Mouse (Mus musculus) bone marrow, adult 2 months (tissue): ENCODE data around the gene Rpl37a. TPM values are rescaled to one million over a fixed set of nuclear protein-coding genes. Genes with fewer than 3 reads are reported as not detected.

ENCODE experiments used
- H3K27ac ChIP-seq: fragments of 200-500 bp; 2 replicates; pipeline ENCODE4 v1.5.1; 2012; ENCODE audit warnings: low read depth, mild to moderate bottlenecking, control low read depth, inconsistent platforms, low read length; ENCODE audit not compliant: control insufficient read depth, poor library complexity, insufficient read depth
- H3K4me1 ChIP-seq: fragments of 200-500 bp; 2 replicates; pipeline ENCODE4 v1.6.1; 2011; ENCODE audit warnings: low read length; ENCODE audit not compliant: control insufficient read depth, insufficient read depth
- H3K4me3 ChIP-seq: fragments of 200-500 bp; replicated peaks from 2 replicates; pipeline ENCODE3; 2011; ENCODE audit warnings: mild to moderate bottlenecking, low read depth, low read length, control low read depth; ENCODE audit not compliant: control insufficient read depth
- CTCF ChIP-seq: fragments of 200-500 bp; IDR thresholded peaks from 2 replicates; pipeline ENCODE4 v1.5.1; 2011; ENCODE audit warnings: low read length, control low read depth; ENCODE audit not compliant: control insufficient read depth, insufficient read depth
- POLR2A ChIP-seq: fragments of 200-500 bp; IDR thresholded peaks from 2 replicates; pipeline ENCODE4 v1.6.1; 2011; ENCODE audit warnings: low read depth, mild to moderate bottlenecking, control low read depth, low read length, borderline replicate concordance; ENCODE audit not compliant: control insufficient read depth
- WGBS: fragments of 180-500 bp; shearing (Covaris S2); methylation state at CpG from one replicate; pipeline ENCODE4 v1.1.7; 2018; 5-methylcytosine and 5-hydroxymethylcytosine counted together
- polyA plus RNA-seq: library from polyadenylated mRNA; stranded (reverse); fragments of >200 nt; gene quantifications from 2 replicates; pipeline ENCODE4 v1.2.4, GENCODE M21; 2011; ENCODE audit warnings: low replicate concordance; ENCODE audit not compliant: missing spikeins, insufficient read depth, insufficient read length

Rpl37a gene
- polyA plus RNA-seq, 1 experiment = 1,372 TPM

DNA sequence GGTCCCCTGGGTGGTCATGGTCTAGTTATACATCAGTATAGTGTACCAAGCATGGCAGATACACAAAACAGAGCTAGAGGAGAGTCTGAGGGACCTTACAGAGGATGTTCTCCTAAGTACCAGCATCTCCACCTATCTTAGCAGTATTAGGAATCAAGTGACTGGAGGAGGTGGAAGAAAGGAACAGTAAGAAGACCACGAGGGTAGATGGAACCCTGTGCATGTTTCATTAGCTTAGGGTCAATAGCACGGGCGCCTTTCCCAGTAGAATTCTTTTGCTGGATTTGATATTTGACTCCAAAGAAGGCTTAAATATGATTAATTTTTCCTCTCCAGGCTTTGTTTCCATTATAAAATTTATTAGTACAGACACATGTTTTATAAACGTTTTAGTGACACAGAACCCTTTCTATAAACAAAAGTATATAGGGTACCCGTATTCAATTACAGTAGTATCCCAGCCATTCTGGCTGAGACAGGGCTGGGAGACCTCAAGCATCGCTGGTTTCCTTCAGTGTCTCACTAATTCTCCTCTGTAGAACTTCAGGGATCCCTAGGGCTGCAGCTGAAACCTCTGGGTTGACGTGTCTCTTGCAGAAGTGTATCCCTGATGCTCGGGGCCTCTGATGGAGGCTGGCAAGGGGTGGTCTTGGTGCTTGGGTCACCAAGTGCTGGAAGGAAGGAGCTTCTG is 33.9 kb downstream of the Rpl37a start:
- no peak overlapping the region for H3K27ac ChIP-seq
- WGBS = 74% methylated on average over 8 of the region's 8 CpGs
- no peak overlapping the region for H3K4me3 ChIP-seq
- no peak for TF ChIP-seq POLR2A
- no peak for TF ChIP-seq CTCF
- H3K4me1 ChIP-seq = no peaks in the 10 kb centered on the region

- Histone ChIP-seq H3K27ac (no peak overlapping the region), H3K4me3 (no peak overlapping the region), H3K4me1 (no peaks in the 10 kb centered on the region)
- no peak for TF ChIP-seq POLR2A
- TF ChIP-seq CTCF = no peak
- WGBS = 72% methylated on average over 7 of the region's 7 CpGs
Measured at GRCm38 (mm10) chr1:72746382-72746781, 35.3 kb downstream of the Rpl37a start.

DNA sequence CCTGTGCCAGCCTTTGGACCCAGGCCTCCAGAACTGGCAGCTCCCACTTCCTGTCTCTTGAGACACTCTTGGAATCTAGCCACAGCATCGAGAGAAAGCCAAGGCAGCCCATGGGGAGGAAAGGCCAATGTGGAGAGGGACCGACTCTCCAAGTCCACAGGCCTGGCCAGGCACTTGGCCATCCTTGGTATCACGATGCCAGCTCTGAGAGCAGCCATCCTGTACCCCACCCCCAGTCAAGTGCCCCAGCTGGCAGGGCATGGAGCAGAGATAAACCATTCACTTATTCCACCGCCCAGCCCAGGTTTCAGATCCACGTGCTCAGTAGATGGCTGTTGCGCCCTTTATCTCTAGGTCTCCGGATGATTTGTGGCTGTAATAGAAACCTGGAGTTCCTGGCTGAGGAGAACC is 40.3 kb downstream of the Rpl37a start:
- 72% methylated on average over 7 of the region's 7 CpGs for WGBS
- no peak overlapping the region for H3K4me3 ChIP-seq
- TF ChIP-seq POLR2A = no peak
- no peaks in the 10 kb centered on the region for H3K4me1 ChIP-seq
- no peak overlapping the region for H3K27ac ChIP-seq

DNA sequence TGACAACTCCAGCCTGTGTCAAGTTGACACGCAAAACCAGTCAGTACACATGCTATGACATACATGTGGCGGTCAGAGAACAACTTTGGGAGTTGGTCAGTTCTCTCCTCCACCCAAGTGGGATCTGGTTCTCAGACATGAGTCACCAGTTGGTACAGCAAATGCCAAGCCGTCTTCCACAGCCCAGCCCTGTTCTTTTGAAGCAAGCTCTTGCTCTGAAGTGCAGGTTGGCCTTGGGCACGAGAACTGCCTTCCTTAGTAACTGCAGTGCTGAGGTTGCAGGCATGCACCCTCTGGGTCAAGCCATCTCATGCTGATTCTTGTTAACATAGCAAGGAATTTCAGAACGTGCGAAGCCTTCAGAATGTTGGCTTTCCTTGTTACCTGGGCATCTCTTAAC is 42.1 kb downstream of the Rpl37a start:
- H3K4me1 ChIP-seq = no peaks in the 10 kb centered on the region
- TF ChIP-seq CTCF (no peak), POLR2A (no peak)
- H3K27ac ChIP-seq = no peak overlapping the region
- 73% methylated on average over 6 of the region's 6 CpGs for WGBS
- H3K4me3 ChIP-seq = no peak overlapping the region

- H3K27ac ChIP-seq = no peak overlapping the region
- 78% methylated on average over 8 of the region's 8 CpGs for WGBS
- no peak for TF ChIP-seq CTCF
- TF ChIP-seq POLR2A = no peak
- no peaks in the 10 kb centered on the region; the same call in 1 of the 2 replicates for H3K4me1 ChIP-seq
- H3K4me3 ChIP-seq = no peak overlapping the region
Measured at GRCm38 (mm10) chr1:72755227-72755626, 44.1 kb downstream of the Rpl37a start.

- WGBS = 73% methylated on average over 2 of the region's 2 CpGs
- H3K27ac ChIP-seq = no peak overlapping the region
- no peak for TF ChIP-seq CTCF
- no peak for TF ChIP-seq POLR2A
- no peaks in the 10 kb centered on the region; the same call in 1 of the 2 replicates for H3K4me1 ChIP-seq
- H3K4me3 ChIP-seq = no peak overlapping the region
Measured at GRCm38 (mm10) chr1:72755801-72756200, 44.7 kb downstream of the Rpl37a start.

GRCm38 (mm10) chr1:72759758-72760157 is 48.7 kb downstream of the Rpl37a start:
- TF ChIP-seq POLR2A (no peak), CTCF (no peak)
- Histone ChIP-seq H3K4me3 (no peak overlapping the region), H3K4me1 (no peaks in the 10 kb centered on the region; the same call in 1 of the 2 replicates), H3K27ac (no peak overlapping the region)
- WGBS = 75% methylated on average over 6 of the region's 6 CpGs

Other genes with a start within 250 kb of the Rpl37a start
- gene March4, start 174.4 kb upstream of the Rpl37a start, polyA plus RNA-seq = not detected in 2 replicates
- 6.6 and 12.1 TPM in 2 replicates for gene Smarcal1, start 128.0 kb upstream of the Rpl37a start, polyA plus RNA-seq
- not detected in 2 replicates for gene Ankar, start 10.7 kb upstream of the Rpl37a start, polyA plus RNA-seq
- 9.5 TPM in 1 of 2 replicates, not detected in the other for gene Igfbp2, start 113.2 kb downstream of the Rpl37a start, polyA plus RNA-seq
- gene Igfbp5, start 163.6 kb downstream of the Rpl37a start, polyA plus RNA-seq = 35.5 and 53.8 TPM in 2 replicates